In the genomic region with DNA sequence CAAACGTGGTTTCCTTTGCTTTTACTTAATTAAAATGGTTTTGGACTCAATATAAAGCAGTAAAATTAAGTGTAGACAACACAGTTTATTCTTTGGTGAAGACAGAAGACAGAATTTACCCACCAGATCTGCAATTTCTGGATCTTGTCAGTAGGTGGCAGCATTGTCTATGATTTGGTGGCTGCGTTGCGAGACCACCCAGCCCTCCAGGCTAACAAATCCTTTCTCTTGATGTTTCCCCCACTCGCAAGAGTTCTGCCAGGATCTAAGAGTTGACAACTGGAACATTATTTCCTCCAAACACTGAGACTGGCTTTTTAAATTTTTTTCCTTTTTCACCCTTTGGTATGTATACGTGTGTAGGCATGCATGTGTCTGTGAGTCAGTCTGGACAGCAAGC, we compare ENCODE assay signal across 9 mouse cellular contexts. TPM values are rescaled to one million over a fixed set of nuclear protein-coding genes. Genes with fewer than 3 reads are reported as not detected.
DNase-seq lines count a peak whose midpoint lies in the region; ATAC-seq and TF ChIP-seq lines count a peak whose summit lies in the region.
"Had no signal": no experiment of that assay in that cellular context is flagged by ENCODE, and none has a peak within 500 bp of the region (broad histone marks: within the 10 kb centered on the region; RNA-seq: fewer than 3 reads in every experiment).

No protein-coding gene starts in this region.

- no peak overlapping the region for H3K9ac ChIP-seq in heart, embryonic 16.5 days (ENCODE audit: low read length)
- H3K9ac ChIP-seq in liver, postnatal 0 days (replicated peaks), result no peak overlapping the region
- H3K9ac ChIP-seq: embryonic facial prominence, embryonic 12.5 days had no signal

- peak overlapping the region; percentile 48; the same call in 1 of the 2 replicates for H3K4me2 ChIP-seq in heart, embryonic 16.5 days (ENCODE audit: low read depth, low read length)
- no peak overlapping the region for H3K4me2 ChIP-seq in liver, postnatal 0 days (ENCODE audit: low read depth, low read length)

- H3K9me3 ChIP-seq in heart, embryonic 16.5 days (replicated peaks; ENCODE audit: control insufficient read depth, low read length), result no peaks in the 10 kb centered on the region
- no peaks in the 10 kb centered on the region for H3K9me3 ChIP-seq in liver, postnatal 0 days (ENCODE audit: low read length)
- H3K9me3 ChIP-seq: embryonic facial prominence, embryonic 12.5 days had no signal

- no peaks in the 10 kb centered on the region for H3K36me3 ChIP-seq in kidney, adult 2 months (ENCODE audit: control insufficient read depth, insufficient read depth, low read length)
- H3K36me3 ChIP-seq in heart, embryonic 16.5 days (ENCODE audit: control insufficient read depth, insufficient read depth), result no peaks in the 10 kb centered on the region
- no peaks in the 10 kb centered on the region for H3K36me3 ChIP-seq in liver, postnatal 0 days (replicated peaks; ENCODE audit: insufficient read depth, low read length)

- no peak for TF ChIP-seq EP300 in liver, postnatal 0 days (IDR thresholded peaks at IDR 0.05; ENCODE audit: low read depth)

- no peak for TF ChIP-seq POLR2A in kidney, adult 2 months (IDR thresholded peaks at IDR 0.05; ENCODE audit: low read depth, low read length)

- TF ChIP-seq CTCF in kidney, adult 2 months (conservative IDR thresholded peaks at IDR 0.05; ENCODE audit: insufficient read depth, insufficient read length, low read depth, low read length), result peak; percentile 80
- TF ChIP-seq CTCF in liver, postnatal 0 days (IDR thresholded peaks at IDR 0.05; ENCODE audit: low read depth), result peak; percentile 82

- H3K4me1 ChIP-seq in kidney, adult 2 months (ENCODE audit: control insufficient read depth, insufficient read depth, low read length), result no peaks in the 10 kb centered on the region
- H3K4me1 ChIP-seq in heart, embryonic 16.5 days (ENCODE audit: control insufficient read depth, insufficient read depth, low read length), result peaks cover 13% of the 10 kb centered on the region
- peaks cover 4% of the 10 kb centered on the region for H3K4me1 ChIP-seq in liver, postnatal 0 days (ENCODE audit: insufficient read depth)

- peak; percentile 36 for DNase-seq in kidney, adult 2 months
- no peak for DNase-seq in kidney, adult 11 months
- peak; percentile 56 to 74 for DNase-seq in CD8-positive naive resting alpha-beta T cell, adult 2 months (ENCODE audit: low read depth in 2 of 2, low spot score in 2 of 2)
- peak; percentile 69 to 72 for DNase-seq in cerebellum, postnatal 14 days
- peak; percentile 51 for DNase-seq in liver, postnatal 0 days
- DNase-seq in retina, postnatal 1 day, result peak; percentile 86
- DNase-seq in adrenal gland, adult 18-20 months (ENCODE audit: low spot score in 2 of 2), result no peak

- no peak overlapping the region for H3K4me3 ChIP-seq in kidney, adult 2 months (ENCODE audit: insufficient read depth, low read depth, low read length)
- no peak overlapping the region for H3K4me3 ChIP-seq in heart, embryonic 16.5 days (ENCODE audit: low read length)
- H3K4me3 ChIP-seq in liver, postnatal 0 days (ENCODE audit: low read depth, low read length), result no peak overlapping the region
- H3K4me3 ChIP-seq: embryonic facial prominence, embryonic 12.5 days had no signal

- H3K27me3 ChIP-seq in kidney, adult 2 months (replicated peaks; ENCODE audit: control insufficient read depth, insufficient read depth, low read length), result no peaks in the 10 kb centered on the region
- H3K27me3 ChIP-seq in heart, embryonic 16.5 days (ENCODE audit: control insufficient read depth, insufficient read depth, low read length), result no peaks in the 10 kb centered on the region
- no peaks in the 10 kb centered on the region for H3K27me3 ChIP-seq in liver, postnatal 0 days (ENCODE audit: insufficient read depth, low read length)
- H3K27me3 ChIP-seq: embryonic facial prominence, embryonic 12.5 days had no signal

- ATAC-seq in heart, embryonic 16.5 days (replicated peaks; ENCODE audit: extremely low read depth, insufficient read depth, low FRiP score), result no peak
- no peak for ATAC-seq in liver, postnatal 0 days

- no peak overlapping the region for H3K27ac ChIP-seq in kidney, adult 2 months (ENCODE audit: insufficient read depth, low read depth, low read length)
- H3K27ac ChIP-seq in heart, embryonic 16.5 days (ENCODE audit: low read length), result no peak overlapping the region
- no peak overlapping the region for H3K27ac ChIP-seq in liver, postnatal 0 days (ENCODE audit: low read depth)
- H3K27ac ChIP-seq: embryonic facial prominence, embryonic 12.5 days had no signal

- WGBS in kidney, adult 2 months, result 8% methylated on average over 5 of the region's 5 CpGs
- 8% methylated on average over 5 of the region's 5 CpGs for WGBS in heart, embryonic 16.5 days
- WGBS in liver, postnatal 0 days (ENCODE audit: insufficient replicate concordance), result 13% methylated on average over 5 of the region's 5 CpGs

RNA-seq across cellular contexts. Expression of a gene that starts 10.3 kb away (rescaled TPM):
- polyA plus RNA-seq in kidney, adult 2 months (2012; rRNA removed), result 38.6 and 47.8 TPM in 2 replicates
- polyA plus RNA-seq in heart, embryonic 16.5 days (2015; fragmentation: Nextera tagmentation; extraction: Ambion mirVana), result 3.3 and 4.3 TPM in 2 replicates
- polyA plus RNA-seq in liver, postnatal 0 days (2015; fragmentation: Nextera tagmentation; extraction: Ambion mirVana), result 2.4 and 2.5 TPM in 2 replicates
- 10 to 100 TPM; 31.7 to 34.1 TPM for total RNA-seq in adrenal gland, adult 18-20 months (2021)

RNA-seq across cellular contexts. Expression of a gene that starts 54.4 kb away (rescaled TPM):
- polyA plus RNA-seq in kidney, adult 2 months (2012; rRNA removed), result 6.2 and 6.6 TPM in 2 replicates
- 5.1 and 5.6 TPM in 2 replicates for polyA plus RNA-seq in heart, embryonic 16.5 days (2015; fragmentation: Nextera tagmentation; extraction: Ambion mirVana)
- 0.31 and 0.36 TPM in 2 replicates for polyA plus RNA-seq in liver, postnatal 0 days (2015; fragmentation: Nextera tagmentation; extraction: Ambion mirVana)
- 1 to 10 TPM; 1.1 to 1.2 TPM for total RNA-seq in adrenal gland, adult 18-20 months (2021)

Comparison
In these comparisons a context has a peak if more than half of its experiments do, and no peak if none do; other contexts are left out.
1. DNase-seq: peak in kidney, adult 2 months (single experiment), CD8-positive naive resting alpha-beta T cell, adult 2 months (2 of 2), cerebellum, postnatal 14 days (2 of 2), liver, postnatal 0 days (single experiment) and retina, postnatal 1 day (single experiment); none in kidney, adult 11 months (single experiment) and adrenal gland, adult 18-20 months (0 of 2).